Mouse (Mus musculus) kidney, postnatal 4 days (tissue): Measurements from ENCODE around the gene Vmn1r85.
A peak's percentile ranks its signal among the peaks of the same experiment; 100 is the strongest.

ENCODE experiments used
- DNase-seq, 2 experiments: peaks; one replicate each; pipeline ENCODE4 v3.0.0; 2021; ENCODE audit warnings: mixed read lengths in 2 of 2

Gene Vmn1r85

GRCm38 (mm10) chr7:13037901-13038555 lies 56.9 kb downstream of the Vmn1r85 start, which contains the start of gene Ube2m:
Gene Ube2m (minus strand): TSS chr7:13038275.
- DNase-seq = peak; percentile 99

- no peak for DNase-seq
Observed at GRCm38 (mm10) chr7:13037366-13037765, 57.6 kb downstream of the Vmn1r85 start.

- DNase-seq = no peak
Observed at GRCm38 (mm10) chr7:13036806-13037205, 58.2 kb downstream of the Vmn1r85 start.

DNA sequence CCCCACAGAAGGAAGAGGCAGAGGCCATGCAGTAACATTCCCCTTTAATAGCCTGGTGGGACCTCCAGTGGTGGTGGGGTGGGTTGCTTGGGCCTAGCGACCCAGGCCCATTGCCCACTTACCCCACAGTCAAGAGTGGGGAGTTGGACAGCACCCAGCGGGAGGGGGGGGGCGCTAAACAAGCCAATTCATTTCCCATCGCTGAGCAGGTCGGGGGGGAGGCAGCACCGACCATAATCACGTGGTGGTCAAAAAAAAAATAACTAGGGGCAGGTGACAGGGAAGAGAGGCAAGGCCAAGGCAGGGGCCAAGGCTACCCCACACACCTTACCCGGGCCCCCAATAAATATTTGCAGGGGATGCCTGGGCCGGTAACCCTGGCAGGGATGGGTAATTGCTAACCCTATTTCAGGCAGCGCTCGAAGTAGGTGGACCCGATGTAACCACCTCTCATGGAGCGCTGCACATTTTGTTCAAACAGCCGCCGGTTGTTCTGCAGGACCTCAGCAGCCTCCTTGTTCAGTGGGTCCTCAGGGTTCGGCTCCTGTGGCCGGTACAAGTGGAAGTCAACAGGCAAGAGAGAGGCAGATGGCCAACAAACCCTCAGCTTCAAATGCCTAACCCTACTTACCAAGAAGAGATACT lies 59.6 kb downstream of the Vmn1r85 start:
- peak in 1 of 2 experiments; percentile 24 for DNase-seq

DNA sequence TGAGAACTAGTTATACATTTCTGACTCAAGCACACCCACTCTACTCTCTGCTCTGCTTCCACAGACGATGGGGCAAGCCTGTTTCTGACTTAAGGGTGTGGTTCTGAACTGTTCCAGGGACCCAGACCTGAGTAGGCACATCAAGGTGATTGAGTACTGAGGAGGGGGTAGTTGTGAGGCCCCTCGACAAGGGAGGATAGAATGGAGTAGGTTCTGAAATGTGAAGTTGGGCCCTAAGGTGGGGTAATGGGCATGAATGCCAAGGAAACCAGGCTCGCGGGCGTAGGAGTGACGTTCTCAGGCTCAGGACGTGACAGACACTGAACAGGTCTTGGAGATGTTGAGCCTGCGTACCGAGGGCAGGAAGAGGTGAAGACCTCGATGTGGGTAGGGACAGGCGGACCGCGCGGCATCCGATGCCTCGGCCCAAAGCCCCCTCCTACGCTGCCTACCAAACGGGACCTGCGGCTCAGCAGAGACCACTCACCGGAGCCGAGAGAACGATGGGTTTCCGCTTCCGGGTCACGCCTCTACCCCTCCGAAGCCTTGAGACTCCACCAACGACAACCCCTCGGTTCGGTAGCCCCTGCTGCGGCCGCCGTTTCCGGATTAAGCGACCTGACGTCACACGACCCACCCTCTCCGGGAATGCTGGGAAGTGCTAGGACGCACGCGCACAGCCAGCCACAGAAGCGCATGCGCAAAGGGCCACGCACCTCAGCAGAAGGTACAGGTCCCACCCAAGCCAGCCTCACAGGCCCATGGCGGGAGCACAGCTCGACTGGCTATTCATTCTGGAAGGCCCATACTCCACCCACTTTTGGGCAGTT lies 60.6 kb downstream of the Vmn1r85 start, which contains the start of gene Chmp2a:
Gene Chmp2a (minus strand): TSS at position 660 of the 830 bp plus-strand sequence.
- DNase-seq = peak; percentile 98

- no peak for DNase-seq
Observed at GRCm38 (mm10) chr7:13033451-13034147, 61.4 kb downstream of the Vmn1r85 start.
